Mouse (Mus musculus): ENCODE data around the gene Rsu1.
"Not testable (repeated sequence)": the region's sequence is repeated elsewhere in the genome, so short reads cannot be mapped to it uniquely, and the experiment has no call there.

The Rsu1 gene

GRCm38 (mm10) chr2:13226031-13226430 lies 45.2 kb downstream of the Rsu1 start:
- DNase-seq (ENCODE audit: low spot score in 2 of 2) = no peak

DNA sequence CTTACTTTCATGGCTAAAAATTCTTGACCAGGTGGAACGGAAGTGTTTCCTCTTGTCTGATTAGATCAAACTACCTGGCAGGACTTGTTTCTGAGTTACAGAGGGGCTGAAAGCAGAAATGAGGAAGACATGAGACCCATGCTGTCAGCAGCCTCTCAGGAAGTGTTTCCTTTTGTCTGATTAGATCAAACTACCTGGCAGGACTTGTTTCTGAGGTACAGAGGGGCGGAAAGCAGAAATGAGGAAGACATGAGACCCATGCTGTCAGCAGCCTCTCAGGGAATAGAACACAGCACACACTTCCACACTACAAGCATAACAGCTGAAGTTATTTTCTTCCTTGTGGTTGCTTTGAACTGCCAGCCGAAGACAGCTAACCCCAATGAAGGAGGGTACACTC lies 46.7 kb downstream of the Rsu1 start:
- no peak for DNase-seq (ENCODE audit: low spot score in 2 of 2)

GRCm38 (mm10) chr2:13223451-13223850 lies 47.8 kb downstream of the Rsu1 start:
- no peak for DNase-seq (ENCODE audit: low spot score in 2 of 2)

- DNase-seq (ENCODE audit: low spot score in 2 of 2) = no peak
Observed at GRCm38 (mm10) chr2:13220141-13220540, 51.1 kb downstream of the Rsu1 start.

- DNase-seq (ENCODE audit: low spot score in 2 of 2) = no peak
Observed at GRCm38 (mm10) chr2:13218112-13218511, 53.1 kb downstream of the Rsu1 start.

GRCm38 (mm10) chr2:13206825-13207224 lies 64.4 kb downstream of the Rsu1 start:
- no peak for DNase-seq (ENCODE audit: low spot score in 2 of 2)

GRCm38 (mm10) chr2:13206367-13206766 lies 64.8 kb downstream of the Rsu1 start:
- DNase-seq (ENCODE audit: low spot score in 2 of 2) = no peak

DNA sequence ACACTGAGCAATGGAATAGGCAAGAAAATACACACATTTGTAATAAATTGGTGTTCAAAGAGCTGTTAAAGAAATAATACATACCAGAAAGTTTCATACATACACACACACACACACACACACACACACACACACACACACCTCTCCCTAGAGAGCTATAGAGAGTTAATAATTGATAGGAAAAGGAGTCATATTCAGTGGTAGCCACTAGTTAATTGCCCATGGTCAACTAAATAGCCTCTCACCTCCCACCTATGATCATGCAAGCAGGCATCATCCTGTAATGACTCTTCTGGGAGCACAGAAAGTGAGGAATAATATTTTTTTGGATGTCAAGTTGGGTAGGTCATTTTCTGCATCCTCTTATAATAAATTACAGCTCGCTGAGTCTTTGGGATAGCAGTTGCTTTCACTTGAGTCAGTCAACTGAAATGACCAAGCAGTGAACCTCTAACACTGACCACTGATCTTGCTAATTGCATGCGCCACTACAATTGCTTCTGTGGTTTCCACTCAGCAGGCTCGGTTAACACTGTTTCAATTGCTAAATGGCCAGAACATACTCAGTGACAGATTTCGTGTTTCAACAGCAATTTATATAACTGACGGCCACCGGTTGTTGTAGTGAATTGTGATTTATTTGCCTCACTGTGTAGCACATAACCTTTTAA lies 68.3 kb downstream of the Rsu1 start:
- DNase-seq (ENCODE audit: low spot score in 2 of 2) = no peak

DNA sequence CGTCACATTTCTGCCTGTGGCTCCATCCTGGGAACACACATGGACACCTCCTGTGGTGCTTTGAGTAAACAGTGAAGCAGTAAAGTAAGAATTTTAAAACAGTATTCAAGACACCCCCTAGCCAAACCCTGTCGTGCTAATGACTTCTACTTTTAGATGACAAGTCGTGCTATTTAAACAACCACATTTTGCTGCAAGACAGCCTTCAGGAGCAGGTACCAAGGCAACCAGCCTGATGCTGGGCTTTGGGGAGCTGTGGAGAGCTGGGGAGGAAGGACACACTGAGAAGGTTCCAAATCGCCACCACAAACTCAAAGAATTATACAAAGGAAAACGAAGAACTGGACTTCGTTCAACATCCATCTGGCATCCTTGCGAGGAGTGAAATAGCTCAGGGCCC lies 71.5 kb downstream of the Rsu1 start:
- DNase-seq (ENCODE audit: low spot score in 2 of 2) = no peak

GRCm38 (mm10) chr2:13199033-13199432 lies 72.2 kb downstream of the Rsu1 start:
- no peak for DNase-seq (ENCODE audit: low spot score in 2 of 2)

DNA sequence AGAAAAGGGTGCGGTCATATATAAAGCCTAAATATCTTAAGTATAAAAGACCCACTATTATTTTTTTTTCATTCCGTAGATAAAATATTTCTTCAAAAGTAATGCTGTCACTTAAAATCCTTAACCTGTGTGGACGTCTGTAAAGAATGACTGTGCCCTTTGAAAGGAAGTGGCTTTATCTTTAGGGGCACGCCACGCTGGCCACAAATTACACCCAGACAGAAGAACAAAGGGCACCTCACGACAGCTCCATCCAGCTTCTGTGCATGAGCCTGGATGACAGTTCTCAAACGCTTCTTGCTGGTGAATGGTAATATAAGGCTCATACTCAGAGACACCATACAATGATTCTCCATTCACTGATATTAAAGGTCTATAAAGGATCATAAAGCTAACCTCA lies 75.7 kb downstream of the Rsu1 start:
- no peak for DNase-seq (ENCODE audit: low spot score in 2 of 2)

GRCm38 (mm10) chr2:13192157-13192556 lies 79.1 kb downstream of the Rsu1 start:
- DNase-seq (ENCODE audit: low spot score in 2 of 2) = no peak

GRCm38 (mm10) chr2:13190767-13191166 lies 80.4 kb downstream of the Rsu1 start:
- no peak for DNase-seq (ENCODE audit: low spot score in 2 of 2)

DNA sequence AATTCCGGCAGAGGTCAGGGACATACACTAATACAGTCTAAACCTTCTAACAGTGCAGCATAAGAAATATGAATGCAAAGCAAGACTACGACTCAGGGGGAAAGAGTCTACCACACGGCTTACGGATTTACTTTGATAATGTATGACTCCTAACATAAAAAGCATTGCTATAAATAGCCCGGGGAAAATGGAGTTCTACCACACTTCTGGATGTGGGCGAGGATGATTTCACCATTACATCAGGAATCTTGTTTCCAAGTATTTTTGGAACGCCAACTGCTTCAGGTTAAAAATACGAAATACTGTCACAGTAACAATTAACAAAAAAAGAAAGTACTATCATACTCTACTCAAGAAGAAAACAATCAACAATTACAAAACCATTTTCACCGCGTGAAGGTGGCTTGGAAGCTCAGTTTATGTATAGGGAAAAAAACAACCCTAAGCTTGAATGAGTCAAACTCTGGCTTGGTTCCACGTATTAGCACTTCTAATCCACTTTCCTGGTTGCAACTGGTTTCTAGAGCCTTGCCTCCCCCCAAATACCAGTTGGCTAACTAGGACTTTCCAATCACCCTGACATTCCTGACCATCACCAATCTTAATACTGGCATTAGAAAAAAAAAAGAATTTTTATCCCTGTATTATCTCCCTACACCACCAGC lies 82.3 kb downstream of the Rsu1 start:
- DNase-seq (ENCODE audit: low spot score in 2 of 2) = no peak

DNA sequence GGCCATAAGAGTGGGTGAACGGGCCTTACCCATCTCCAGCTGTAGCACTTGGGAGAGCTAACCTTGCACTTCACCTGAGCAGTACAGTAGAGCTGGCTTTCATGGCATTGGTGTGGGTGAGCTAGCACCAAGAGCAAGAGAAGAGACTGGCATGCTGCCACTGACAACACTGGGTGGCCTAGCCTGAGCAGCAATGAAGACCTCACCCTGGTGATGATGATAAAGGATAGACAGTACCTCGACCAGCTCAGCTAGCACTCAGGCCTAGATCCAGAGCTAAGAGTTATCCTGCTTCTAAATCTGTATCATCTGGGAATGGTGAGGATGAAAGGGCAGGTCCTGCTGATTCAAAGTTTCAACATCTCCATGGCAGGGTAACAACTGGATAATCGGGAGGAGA lies 88.1 kb downstream of the Rsu1 start:
- no peak for DNase-seq (ENCODE audit: low spot score in 2 of 2)

GRCm38 (mm10) chr2:13181899-13182298 lies 89.3 kb downstream of the Rsu1 start:
- DNase-seq (ENCODE audit: low spot score in 2 of 2) = not testable (repeated sequence)

DNA sequence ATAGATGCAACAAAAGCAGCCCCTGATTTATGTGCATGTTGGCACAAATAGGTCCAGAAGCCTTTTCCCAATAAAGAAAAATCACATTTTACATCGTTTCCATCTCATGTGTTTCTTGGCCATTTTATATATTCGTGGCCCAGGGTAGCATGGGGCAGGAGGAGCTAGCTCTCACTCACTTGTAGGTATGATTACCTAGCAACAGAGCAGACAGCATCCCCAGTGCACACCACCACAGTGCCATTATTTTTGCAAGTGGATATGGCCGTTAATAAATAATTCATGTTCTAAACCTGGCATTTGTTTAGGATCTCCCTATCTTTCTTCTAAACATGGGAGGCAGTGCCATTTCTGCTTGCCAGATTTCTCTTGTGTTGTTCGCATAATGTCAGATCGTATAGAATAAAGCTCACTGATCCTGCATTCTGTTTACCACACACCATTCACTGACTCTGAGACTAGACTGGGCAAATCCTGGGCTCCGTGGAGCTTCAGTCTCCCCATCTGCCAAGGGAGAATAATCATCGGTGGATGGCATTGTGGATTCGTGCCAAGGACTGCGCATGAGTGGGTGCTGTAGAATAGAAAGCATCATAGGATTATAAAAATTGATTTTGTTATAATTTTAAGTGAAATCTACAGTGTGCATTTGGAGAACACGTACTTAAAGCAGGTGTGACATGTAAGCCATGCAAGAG lies 93.4 kb downstream of the Rsu1 start:
- no peak for DNase-seq (ENCODE audit: low spot score in 2 of 2)

- no peak for DNase-seq (ENCODE audit: low spot score in 2 of 2)
Observed at GRCm38 (mm10) chr2:13176304-13176620, 95.0 kb downstream of the Rsu1 start.

GRCm38 (mm10) chr2:13175536-13176303 lies 95.5 kb downstream of the Rsu1 start:
- no peak for DNase-seq (ENCODE audit: low spot score in 2 of 2)

DNA sequence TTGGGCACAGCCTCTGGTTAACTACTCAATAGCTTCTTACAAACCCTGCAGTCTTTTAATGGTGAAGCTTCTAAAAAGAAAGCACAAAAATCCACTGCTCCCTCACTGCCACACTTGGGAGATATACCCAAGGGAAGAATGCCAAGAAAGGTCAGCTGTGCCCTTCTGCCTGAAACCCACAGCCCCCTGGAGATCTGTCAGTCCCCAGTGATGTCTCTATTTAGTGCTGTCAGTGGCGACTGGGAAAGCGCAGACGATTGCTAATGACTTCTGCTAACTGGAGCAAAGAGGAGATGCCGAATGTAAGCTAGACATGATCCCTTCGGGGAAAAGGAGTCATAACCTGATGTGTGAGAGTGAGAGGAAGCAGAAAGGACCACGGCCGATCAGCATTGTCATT lies 96.8 kb downstream of the Rsu1 start:
- DNase-seq (ENCODE audit: low spot score in 2 of 2) = no peak

- DNase-seq (ENCODE audit: low spot score in 2 of 2) = no peak
Observed at GRCm38 (mm10) chr2:13170651-13171050, 100.6 kb downstream of the Rsu1 start.

DNA sequence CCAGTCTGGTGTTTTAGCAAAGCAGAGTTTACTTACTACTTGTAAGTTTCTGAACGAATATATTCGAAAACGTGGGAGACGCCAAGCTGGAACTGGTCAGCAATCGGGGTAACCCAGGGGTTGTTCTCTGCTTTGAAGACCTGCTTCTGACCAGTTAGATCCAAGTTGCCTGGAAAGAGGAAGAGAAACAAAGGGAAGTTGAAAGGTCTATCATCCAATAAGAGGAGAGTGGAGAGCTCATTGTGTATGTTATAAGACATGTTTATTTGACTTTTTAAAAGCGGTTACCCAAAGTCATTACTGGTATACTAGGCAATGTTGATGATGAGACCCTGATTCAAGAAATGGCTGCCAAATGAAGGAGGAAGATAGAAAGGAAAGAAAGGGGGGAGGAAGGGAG lies 101.3 kb downstream of the Rsu1 start:
- no peak for DNase-seq (ENCODE audit: low spot score in 2 of 2)
